Mouse (Mus musculus): ENCODE data around the gene Ogg1. TPM values are rescaled to one million over a fixed set of nuclear protein-coding genes. Genes with fewer than 3 reads are reported as not detected.
A peak's percentile ranks its signal among the peaks of the same experiment; 100 is the strongest.

Ogg1 gene
- polyA plus RNA-seq, 1 experiment from 2014 or later, result 11.4 TPM

GRCm38 (mm10) chr6:113377496-113378385 is 51.0 kb downstream of the Ogg1 start, which contains the start of the genes Tada3 and Arpc4:
Gene Tada3 (minus strand): TSS chr6:113377883.
Gene Arpc4 (plus strand): TSS chr6:113378115.
- Histone ChIP-seq H3K27me3 (no peaks in the 10 kb centered on the region), H3K9me3 (replicated peaks) (no peaks in the 10 kb centered on the region), H3K4me3 (peak within 1 kb of the TSS; percentile 99), H3K27ac (peak within 1 kb of the TSS; percentile 93), H3K4me1 (peaks cover 24% of the 10 kb centered on the region), H3K9ac (peak within 1 kb of the TSS; percentile 98), H3K4me2 (peak within 1 kb of the TSS; percentile 99), H3K36me3 (ENCODE audit: poor library complexity, severe bottlenecking) (peaks cover 56% of the 10 kb centered on the region)
- peak; percentile 96 for ATAC-seq
- WGBS, result under 1% methylated on average over 60 of the region's 61 CpGs

- Histone ChIP-seq H3K4me3 (peak overlapping the region; percentile 99), H3K36me3 (ENCODE audit: poor library complexity, severe bottlenecking) (peaks cover 56% of the 10 kb centered on the region), H3K27me3 (no peaks in the 10 kb centered on the region), H3K9ac (no peak overlapping the region), H3K4me1 (peaks cover 24% of the 10 kb centered on the region), H3K9me3 (replicated peaks) (no peaks in the 10 kb centered on the region), H3K4me2 (peak overlapping the region; percentile 99), H3K27ac (no peak overlapping the region)
- 90% methylated on average over 6 of the region's 6 CpGs for WGBS
- no peak for ATAC-seq
Observed at GRCm38 (mm10) chr6:113379246-113379645, 52.5 kb downstream of the Ogg1 start.

GRCm38 (mm10) chr6:113380480-113380879 is 53.7 kb downstream of the Ogg1 start:
- no peak for ATAC-seq
- Histone ChIP-seq H3K36me3 (ENCODE audit: poor library complexity, severe bottlenecking) (peaks cover 56% of the 10 kb centered on the region), H3K4me3 (no peak overlapping the region), H3K9ac (no peak overlapping the region), H3K9me3 (replicated peaks) (no peaks in the 10 kb centered on the region), H3K4me2 (no peak overlapping the region), H3K27me3 (no peaks in the 10 kb centered on the region), H3K4me1 (peaks cover 24% of the 10 kb centered on the region), H3K27ac (no peak overlapping the region)
- WGBS, result 94% methylated on average over 11 of the region's 11 CpGs

GRCm38 (mm10) chr6:113384351-113384927 is 57.7 kb downstream of the Ogg1 start:
- Histone ChIP-seq H3K27ac (no peak overlapping the region), H3K4me2 (no peak overlapping the region), H3K9me3 (replicated peaks) (no peaks in the 10 kb centered on the region), H3K9ac (no peak overlapping the region), H3K27me3 (no peaks in the 10 kb centered on the region), H3K4me1 (peaks cover 1% of the 10 kb centered on the region), H3K36me3 (ENCODE audit: poor library complexity, severe bottlenecking) (peaks cover 90% of the 10 kb centered on the region), H3K4me3 (no peak overlapping the region)
- WGBS, result 92% methylated on average over 8 of the region's 8 CpGs
- no peak for ATAC-seq

Other genes starting within 250 kb of the Ogg1 start
- 56.9 and 63.3 TPM in 2 replicates for gene Setd5, start 249.6 kb upstream of the Ogg1 start, polyA plus RNA-seq (2015; fragmentation: Nextera tagmentation; extraction: Ambion mirVana)
- 29.6 and 33.8 TPM in 2 replicates for gene Lhfpl4, start 131.6 kb upstream of the Ogg1 start, polyA plus RNA-seq (2015; fragmentation: Nextera tagmentation; extraction: Ambion mirVana)
- 42.5 and 45.4 TPM in 2 replicates for gene Mtmr14, start 89.1 kb upstream of the Ogg1 start, polyA plus RNA-seq (2015; fragmentation: Nextera tagmentation; extraction: Ambion mirVana)
- 0.39 and 0.68 TPM in 2 replicates for gene Cpne9, start 44.7 kb upstream of the Ogg1 start, polyA plus RNA-seq (2015; fragmentation: Nextera tagmentation; extraction: Ambion mirVana)
- 20.0 and 21.5 TPM in 2 replicates for gene Brpf1, start 19.8 kb upstream of the Ogg1 start, polyA plus RNA-seq (2015; fragmentation: Nextera tagmentation; extraction: Ambion mirVana)
- gene Camk1, start 17.0 kb downstream of the Ogg1 start, polyA plus RNA-seq (2015; fragmentation: Nextera tagmentation; extraction: Ambion mirVana), result 56.1 and 62.7 TPM in 2 replicates
- gene Tada3, start 50.9 kb downstream of the Ogg1 start, polyA plus RNA-seq (2015; fragmentation: Nextera tagmentation; extraction: Ambion mirVana), result 65.4 and 70.6 TPM in 2 replicates
- 368 and 377 TPM in 2 replicates for gene Arpc4, start 51.1 kb downstream of the Ogg1 start, polyA plus RNA-seq (2015; fragmentation: Nextera tagmentation; extraction: Ambion mirVana)
- gene Ttll3, start 62.3 kb downstream of the Ogg1 start, polyA plus RNA-seq (2015; fragmentation: Nextera tagmentation; extraction: Ambion mirVana), result 6.7 and 7.6 TPM in 2 replicates
- 20.8 and 24.4 TPM in 2 replicates for gene Rpusd3, start 92.4 kb downstream of the Ogg1 start, polyA plus RNA-seq (2015; fragmentation: Nextera tagmentation; extraction: Ambion mirVana)
- gene Cidec, start 108.8 kb downstream of the Ogg1 start, polyA plus RNA-seq (2015; fragmentation: Nextera tagmentation; extraction: Ambion mirVana), result not detected in 2 replicates
- 86.0 and 92.1 TPM in 2 replicates for gene Jagn1, start 115.6 kb downstream of the Ogg1 start, polyA plus RNA-seq (2015; fragmentation: Nextera tagmentation; extraction: Ambion mirVana)
- gene Il17re, start 131.5 kb downstream of the Ogg1 start, polyA plus RNA-seq (2015; fragmentation: Nextera tagmentation; extraction: Ambion mirVana), result 0.05 TPM in 1 of 2 replicates, not detected in the other
- gene Il17rc, start 144.5 kb downstream of the Ogg1 start, polyA plus RNA-seq (2015; fragmentation: Nextera tagmentation; extraction: Ambion mirVana), result 0.84 and 1.4 TPM in 2 replicates
- 47.4 and 47.5 TPM in 2 replicates for gene Creld1, start 156.3 kb downstream of the Ogg1 start, polyA plus RNA-seq (2015; fragmentation: Nextera tagmentation; extraction: Ambion mirVana)
- 2.8 and 3.1 TPM in 2 replicates for gene Prrt3, start 175.0 kb downstream of the Ogg1 start, polyA plus RNA-seq (2015; fragmentation: Nextera tagmentation; extraction: Ambion mirVana)
- gene Emc3, start 204.7 kb downstream of the Ogg1 start, polyA plus RNA-seq (2015; fragmentation: Nextera tagmentation; extraction: Ambion mirVana), result 84.7 and 87.8 TPM in 2 replicates
- 11.9 and 14.1 TPM in 2 replicates for gene Fancd2, start 204.7 kb downstream of the Ogg1 start, polyA plus RNA-seq (2015; fragmentation: Nextera tagmentation; extraction: Ambion mirVana)

All from forebrain, embryonic 13.5 days (tissue).